Mouse (Mus musculus) T-helper 2 cell (primary cell): ENCODE results near the gene Faim2.

Experiments used
- in situ Hi-C: fragments of 300-600 bp; cut with MboI, MseI; formaldehyde crosslinking; loops from one replicate; pipeline ENCODE4 v1.15.1; 2025; ENCODE audit warnings: high pct_unique_total_duplicates

Faim2 gene

DNA sequence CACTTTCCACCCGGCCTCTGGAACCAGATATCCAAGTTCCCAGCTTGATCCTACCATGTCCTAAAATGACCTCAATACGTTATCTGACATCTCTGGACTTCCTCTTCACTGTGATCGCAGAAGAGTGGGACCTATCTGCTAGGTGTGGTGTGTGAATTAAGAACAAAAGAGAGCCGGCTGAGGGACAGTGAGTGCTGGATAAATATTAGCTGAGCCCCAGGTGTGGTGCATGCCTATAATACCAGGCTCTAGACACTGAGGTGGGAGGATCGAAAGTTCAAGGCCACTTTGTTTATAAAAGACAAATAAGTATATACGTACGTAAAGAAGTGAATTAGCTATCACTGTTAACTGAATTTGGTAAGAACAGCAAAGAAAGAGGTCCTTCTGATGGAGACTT lies 18.1 kb downstream of the Faim2 start:
- in situ Hi-C loops, result no loop called here

- in situ Hi-C loops, result no loop called here
Measured at GRCm38 (mm10) chr15:99505324-99506095, 22.5 kb downstream of the Faim2 start.

DNA sequence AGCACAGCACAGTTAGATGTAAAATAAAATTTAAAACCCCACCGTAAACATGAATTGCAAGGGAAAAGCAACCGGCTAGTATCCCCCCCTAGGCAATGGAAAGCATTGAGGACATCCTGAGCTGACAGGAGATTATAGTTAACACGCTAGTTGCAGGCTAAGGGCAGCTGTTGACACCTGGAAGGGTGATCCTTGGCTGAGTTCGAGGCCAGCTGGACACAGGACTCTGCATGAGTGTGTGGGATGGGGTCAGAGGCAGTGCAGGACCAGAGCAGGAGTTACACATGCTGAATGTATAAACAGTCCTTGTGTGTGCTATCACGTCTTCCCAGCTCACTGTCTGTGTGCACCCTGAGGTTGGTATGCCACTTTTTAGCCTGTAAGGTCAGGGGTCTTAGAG lies 24.7 kb downstream of the Faim2 start:
- in situ Hi-C loops, result no loop called here

DNA sequence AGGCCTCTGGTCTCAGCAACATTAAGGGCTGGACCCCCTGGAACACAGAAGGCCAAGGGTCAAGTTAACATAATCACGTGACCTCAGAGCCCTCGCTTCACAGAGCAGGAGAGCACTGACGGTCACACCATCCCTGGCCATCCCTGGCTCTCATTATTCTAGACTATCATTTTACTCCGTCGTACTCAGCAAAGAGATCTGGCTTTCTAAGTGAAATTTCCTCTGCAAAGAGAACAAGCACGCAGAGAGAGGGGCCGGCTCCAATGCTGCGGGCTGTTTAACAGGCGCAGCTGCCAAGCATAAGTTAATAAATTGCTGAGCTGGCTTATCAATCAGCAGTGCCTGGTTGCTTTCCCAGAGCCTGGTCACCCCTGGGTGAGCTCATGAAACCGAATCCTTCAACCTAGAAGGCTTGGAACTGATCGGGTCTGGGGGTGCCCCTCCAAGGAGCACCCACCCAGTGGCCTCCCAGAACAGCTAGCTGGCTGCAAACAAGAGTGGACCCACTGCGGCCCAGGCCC lies 25.6 kb downstream of the Faim2 start:
- in situ Hi-C loops, result no loop called here

- in situ Hi-C loops, result no loop called here
Measured at GRCm38 (mm10) chr15:99501292-99502260, 26.4 kb downstream of the Faim2 start.

DNA sequence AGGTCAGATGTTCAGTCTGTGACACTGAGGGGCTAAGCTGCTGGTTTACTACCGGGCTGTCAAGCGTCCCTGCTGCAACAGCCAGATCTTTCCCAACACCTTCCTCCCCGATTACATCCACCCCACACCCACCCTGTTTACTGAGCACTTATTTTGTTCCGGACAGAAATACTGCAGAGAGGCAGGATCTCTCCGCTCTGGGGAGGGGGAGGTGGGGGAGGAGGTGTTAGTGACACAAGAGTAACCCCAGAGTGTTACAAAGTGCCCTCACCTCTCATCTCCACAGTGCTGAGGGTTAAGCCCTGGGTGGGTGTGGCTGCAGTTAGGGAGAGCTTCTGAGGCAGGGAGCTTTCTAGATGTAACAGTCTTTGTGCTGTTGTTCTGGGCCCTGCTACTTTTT lies 27.6 kb downstream of the Faim2 start:
- in situ Hi-C loops, result no loop called here

GRCm38 (mm10) chr15:99499726-99500125 lies 28.2 kb downstream of the Faim2 start:
- in situ Hi-C loops, result no loop called here

DNA sequence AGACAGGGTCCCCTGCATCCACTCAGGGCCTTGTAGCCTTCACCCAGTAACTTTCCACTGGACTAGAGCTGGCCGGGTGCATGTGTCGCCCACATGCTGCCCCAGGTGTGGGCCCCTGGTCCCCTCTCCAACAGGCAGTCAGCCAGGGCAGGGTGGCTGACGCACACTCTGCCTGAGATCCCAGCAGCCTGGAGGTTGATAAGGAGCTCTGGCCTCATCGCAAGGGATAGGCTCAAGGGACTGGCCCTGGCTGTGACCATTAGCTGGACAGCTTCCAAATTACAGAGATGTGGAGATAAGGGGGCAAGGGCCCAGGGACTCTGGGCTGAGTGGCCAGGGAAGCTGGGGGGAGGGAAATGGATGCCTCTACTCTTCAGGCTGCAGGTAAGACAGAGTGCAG lies 29.2 kb downstream of the Faim2 start:
- in situ Hi-C loops, result no loop called here

DNA sequence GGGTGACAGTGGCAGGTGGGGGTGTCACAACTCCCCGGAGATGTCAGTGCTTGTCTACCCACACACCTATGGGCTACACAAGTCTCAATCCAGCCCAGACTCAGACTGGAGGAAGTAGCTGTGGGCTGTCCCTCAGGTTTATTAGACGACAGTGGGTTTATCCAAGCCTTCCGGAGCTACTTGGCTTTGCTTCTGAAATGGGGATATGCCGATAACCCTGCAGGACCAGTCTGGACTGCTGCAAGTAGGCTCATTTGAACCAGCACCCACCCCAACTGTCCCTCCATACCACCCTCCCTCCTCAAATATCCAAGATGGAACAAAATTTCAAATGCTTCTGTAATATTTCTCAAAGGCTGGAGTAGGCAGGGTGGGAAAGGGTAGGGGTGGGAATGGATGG lies 29.6 kb downstream of the Faim2 start:
- in situ Hi-C loops, result no loop called here

- in situ Hi-C loops, result no loop called here
Measured at GRCm38 (mm10) chr15:99497527-99498242, 30.3 kb downstream of the Faim2 start.

DNA sequence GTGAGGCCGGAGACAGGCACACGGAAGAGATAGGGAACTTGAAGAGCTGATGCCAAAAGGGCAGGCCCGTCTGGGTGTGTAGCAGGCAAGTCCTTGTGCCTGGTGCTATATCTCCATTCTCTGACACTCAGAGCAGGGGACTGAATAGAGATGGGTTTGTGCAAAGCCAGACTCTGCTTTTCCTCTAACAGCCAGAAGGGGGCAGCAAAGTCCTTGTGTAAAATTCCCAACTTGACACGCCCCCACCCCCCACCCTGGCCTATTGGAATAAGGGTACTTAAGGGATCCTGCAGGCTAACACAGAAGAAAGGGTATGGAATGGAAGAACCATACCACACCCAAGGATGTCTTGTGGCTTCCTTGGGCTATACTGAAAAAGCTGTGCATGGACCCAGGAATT lies 30.9 kb downstream of the Faim2 start:
- in situ Hi-C loops, result no loop called here

DNA sequence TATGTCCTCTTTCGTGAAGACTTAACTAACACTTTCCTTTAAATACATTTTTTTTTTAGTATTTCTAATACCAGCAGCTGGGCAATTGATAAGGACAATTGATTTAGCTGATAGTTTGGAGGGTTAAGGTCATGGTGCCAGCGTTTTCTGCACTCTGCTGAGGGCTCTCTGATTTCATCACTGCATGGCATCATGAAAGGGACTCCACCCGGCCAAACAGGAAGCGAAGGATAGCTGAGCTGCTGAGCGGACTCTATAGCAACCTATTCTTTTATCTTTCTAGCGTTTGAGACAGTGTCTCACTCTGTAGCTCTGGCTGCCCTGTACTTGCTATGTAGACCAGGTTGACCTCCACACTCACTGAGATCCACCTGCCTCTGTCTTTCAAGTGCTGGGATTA lies 43.2 kb downstream of the Faim2 start:
- in situ Hi-C loops, result no loop called here

- in situ Hi-C loops, result no loop called here
Measured at GRCm38 (mm10) chr15:99475814-99476213, 52.2 kb downstream of the Faim2 start.

- in situ Hi-C loops, result no loop called here
Measured at GRCm38 (mm10) chr15:99474576-99474926, 53.4 kb downstream of the Faim2 start, which contains the start of gene Bcdin3d. Gene Bcdin3d (minus strand): TSS chr15:99474730.

GRCm38 (mm10) chr15:99473801-99474575 lies 54.0 kb downstream of the Faim2 start:
- in situ Hi-C loops, result no loop called here

- in situ Hi-C loops, result no loop called here
Measured at GRCm38 (mm10) chr15:99472972-99473371, 55.0 kb downstream of the Faim2 start.

- in situ Hi-C loops, result no loop called here
Measured at GRCm38 (mm10) chr15:99471677-99472063, 56.3 kb downstream of the Faim2 start.

GRCm38 (mm10) chr15:99470971-99471676 lies 56.8 kb downstream of the Faim2 start:
- in situ Hi-C loops, result no loop called here

- in situ Hi-C loops, result no loop called here
Measured at GRCm38 (mm10) chr15:99470224-99470761, 57.7 kb downstream of the Faim2 start.

DNA sequence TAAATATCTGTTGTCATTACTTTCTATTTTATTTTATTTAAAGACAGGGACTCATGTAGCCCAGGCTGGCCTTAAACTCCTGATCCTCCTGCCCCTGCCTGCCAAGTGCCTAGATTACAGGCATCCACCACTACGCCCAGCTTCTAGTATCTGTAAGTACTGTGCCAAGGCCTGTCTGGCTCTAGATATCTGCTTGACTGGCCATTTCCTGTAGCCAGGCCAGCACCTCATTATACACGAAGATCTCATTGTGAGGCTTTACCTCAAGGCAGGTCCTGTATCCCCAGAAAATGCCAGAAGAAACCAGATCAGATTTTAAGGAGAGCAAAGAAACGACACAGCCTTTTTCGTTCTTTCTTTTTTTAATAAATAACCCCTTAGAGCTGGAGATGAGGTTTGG lies 58.2 kb downstream of the Faim2 start:
- in situ Hi-C loops, result loop anchor here (5.0 kb wide), 1 partner anchor 47 kb away; no protein-coding TSS in a partner anchor
